Mouse (Mus musculus): ENCODE data around the gene Suclg2. TPM values are rescaled to one million over a fixed set of nuclear protein-coding genes. Genes with fewer than 3 reads are reported as not detected.

Suclg2 gene
- polyA plus RNA-seq, 1 experiment from 2014 or later = 12.6 TPM

DNA sequence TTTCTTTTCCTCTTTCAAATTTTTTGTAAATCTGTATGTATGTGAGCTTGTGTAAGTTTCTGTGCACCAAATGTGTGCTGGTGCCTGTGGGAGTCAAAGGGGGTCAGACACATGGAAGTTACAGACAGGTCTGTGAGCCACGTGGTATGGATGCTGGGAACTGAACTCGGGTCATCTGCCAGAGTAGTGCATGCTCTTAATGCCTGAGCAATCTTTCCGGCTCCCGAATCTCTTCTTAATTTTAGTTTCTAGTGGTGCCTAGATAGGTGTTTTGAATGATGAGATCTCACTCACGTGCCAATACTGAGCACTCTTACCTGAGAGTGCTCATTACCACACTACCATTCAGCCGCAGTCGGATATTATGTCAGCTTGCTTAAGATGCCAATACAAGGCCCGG is 60.9 kb downstream of the Suclg2 start:
- H3K27me3 ChIP-seq (ENCODE audit: control insufficient read depth, insufficient read depth, low read depth, low read length) = no peaks in the 10 kb centered on the region
- H3K4me1 ChIP-seq (ENCODE audit: control insufficient read depth, insufficient read depth, low read length) = no peaks in the 10 kb centered on the region
- no peak overlapping the region for H3K4me2 ChIP-seq (ENCODE audit: low read length)
- 95% methylated on average over 8 of the region's 8 CpGs for WGBS
- no peak for ATAC-seq
- H3K9ac ChIP-seq (ENCODE audit: low read depth, low read length) = no peak overlapping the region
- no peaks in the 10 kb centered on the region for H3K36me3 ChIP-seq (ENCODE audit: control insufficient read depth, insufficient read depth, low read length)
- H3K27ac ChIP-seq (ENCODE audit: low read length) = no peak overlapping the region
- H3K4me3 ChIP-seq (ENCODE audit: low read depth, low read length) = no peak overlapping the region
- H3K9me3 ChIP-seq (replicated peaks; ENCODE audit: control insufficient read depth, low read length, poor library complexity, severe bottlenecking) = no peaks in the 10 kb centered on the region

DNA sequence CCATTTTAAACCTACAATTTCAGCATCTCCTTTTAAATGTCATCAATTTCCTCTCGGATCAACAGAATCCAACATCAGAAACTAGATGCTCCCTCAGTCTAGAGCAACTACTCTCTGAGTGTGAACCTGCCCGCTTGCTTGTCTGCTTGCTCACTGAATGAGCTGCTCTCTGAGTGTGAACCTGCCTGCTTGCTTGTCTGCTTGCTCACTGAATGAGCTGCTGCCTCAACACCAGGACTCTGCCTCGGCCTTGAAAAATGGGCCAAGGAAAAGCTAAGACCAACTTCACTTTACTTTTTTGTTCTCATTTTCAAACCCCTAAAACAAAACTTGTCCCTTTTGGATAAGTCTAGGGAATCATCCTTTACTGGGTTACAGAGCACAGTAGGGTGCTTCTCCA is 64.9 kb downstream of the Suclg2 start:
- Histone ChIP-seq H3K4me3 (ENCODE audit: low read depth, low read length) (no peak overlapping the region), H3K27me3 (ENCODE audit: control insufficient read depth, insufficient read depth, low read depth, low read length) (no peaks in the 10 kb centered on the region), H3K9me3 (replicated peaks; ENCODE audit: control insufficient read depth, low read length, poor library complexity, severe bottlenecking) (no peaks in the 10 kb centered on the region), H3K9ac (ENCODE audit: low read depth, low read length) (no peak overlapping the region), H3K4me1 (ENCODE audit: control insufficient read depth, insufficient read depth, low read length) (peaks cover 8% of the 10 kb centered on the region; the same call in 1 of the 2 replicates), H3K27ac (ENCODE audit: low read length) (no peak overlapping the region), H3K4me2 (ENCODE audit: low read length) (no peak overlapping the region), H3K36me3 (ENCODE audit: control insufficient read depth, insufficient read depth, low read length) (no peaks in the 10 kb centered on the region)
- WGBS = 91% methylated on average over 3 of the region's 3 CpGs
- ATAC-seq = no peak

DNA sequence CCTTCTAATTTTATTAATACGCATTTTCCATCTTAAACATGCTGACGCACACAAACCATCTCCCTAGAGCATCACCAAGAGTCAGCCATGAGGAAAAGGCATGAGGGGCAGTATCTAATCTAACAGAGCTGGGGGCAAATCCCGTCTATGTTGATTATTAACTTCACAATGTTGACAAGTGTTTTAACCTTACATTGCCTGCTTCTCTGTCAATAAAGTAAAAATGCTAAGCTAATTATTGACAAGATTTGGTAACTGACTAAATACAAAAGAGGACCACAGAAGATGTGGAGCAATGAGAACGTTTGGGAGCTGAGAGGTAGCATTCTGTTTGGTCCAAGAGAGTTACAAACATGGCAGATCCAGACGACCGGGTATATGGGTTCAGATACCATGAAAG is 65.8 kb downstream of the Suclg2 start:
- no peaks in the 10 kb centered on the region for H3K9me3 ChIP-seq (replicated peaks; ENCODE audit: control insufficient read depth, low read length, poor library complexity, severe bottlenecking)
- no peak for ATAC-seq
- no peak overlapping the region for H3K4me2 ChIP-seq (ENCODE audit: low read length)
- no peaks in the 10 kb centered on the region for H3K27me3 ChIP-seq (ENCODE audit: control insufficient read depth, insufficient read depth, low read depth, low read length)
- no peak overlapping the region for H3K27ac ChIP-seq (ENCODE audit: low read length)
- H3K36me3 ChIP-seq (ENCODE audit: control insufficient read depth, insufficient read depth, low read length) = no peaks in the 10 kb centered on the region
- H3K4me3 ChIP-seq (ENCODE audit: low read depth, low read length) = no peak overlapping the region
- peaks cover 8% of the 10 kb centered on the region; the same call in 1 of the 2 replicates for H3K4me1 ChIP-seq (ENCODE audit: control insufficient read depth, insufficient read depth, low read length)
- WGBS = 90% methylated on average over 6 of the region's 6 CpGs
- no peak overlapping the region for H3K9ac ChIP-seq (ENCODE audit: low read depth, low read length)

DNA sequence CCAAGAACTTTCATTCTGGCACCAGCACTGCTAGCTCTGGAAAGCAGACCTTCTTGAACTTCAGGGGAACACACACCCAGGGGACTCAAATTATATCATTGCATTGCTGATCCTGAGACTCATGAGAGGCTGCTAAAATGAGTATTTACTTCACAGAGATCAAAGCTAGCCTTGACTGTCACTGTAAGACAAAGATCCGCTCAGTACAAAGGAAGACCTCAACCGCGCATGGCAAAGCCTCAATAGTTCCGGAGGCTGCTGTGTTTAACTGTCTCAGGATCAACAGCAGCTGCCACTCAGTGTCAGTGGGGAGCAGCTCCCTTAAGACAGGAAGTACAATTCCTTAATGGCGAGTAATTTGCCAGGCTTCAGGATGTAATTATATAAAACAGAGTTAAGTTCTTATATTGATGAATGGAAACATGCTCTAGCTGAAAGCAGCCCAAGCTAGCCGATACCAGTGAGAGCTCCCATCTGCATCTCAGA is 67.2 kb downstream of the Suclg2 start:
- Histone ChIP-seq H3K9me3 (replicated peaks; ENCODE audit: control insufficient read depth, low read length, poor library complexity, severe bottlenecking) (no peaks in the 10 kb centered on the region), H3K4me1 (ENCODE audit: control insufficient read depth, insufficient read depth, low read length) (peaks cover 8% of the 10 kb centered on the region; the same call in 1 of the 2 replicates), H3K36me3 (ENCODE audit: control insufficient read depth, insufficient read depth, low read length) (no peaks in the 10 kb centered on the region), H3K9ac (ENCODE audit: low read depth, low read length) (no peak overlapping the region), H3K4me2 (ENCODE audit: low read length) (peak overlapping the region; percentile 25; the same call in 1 of the 2 replicates), H3K4me3 (ENCODE audit: low read depth, low read length) (no peak overlapping the region), H3K27ac (ENCODE audit: low read length) (no peak overlapping the region), H3K27me3 (ENCODE audit: control insufficient read depth, insufficient read depth, low read depth, low read length) (no peaks in the 10 kb centered on the region)
- no peak for ATAC-seq
- WGBS = 9% methylated on average over 6 of the region's 6 CpGs

DNA sequence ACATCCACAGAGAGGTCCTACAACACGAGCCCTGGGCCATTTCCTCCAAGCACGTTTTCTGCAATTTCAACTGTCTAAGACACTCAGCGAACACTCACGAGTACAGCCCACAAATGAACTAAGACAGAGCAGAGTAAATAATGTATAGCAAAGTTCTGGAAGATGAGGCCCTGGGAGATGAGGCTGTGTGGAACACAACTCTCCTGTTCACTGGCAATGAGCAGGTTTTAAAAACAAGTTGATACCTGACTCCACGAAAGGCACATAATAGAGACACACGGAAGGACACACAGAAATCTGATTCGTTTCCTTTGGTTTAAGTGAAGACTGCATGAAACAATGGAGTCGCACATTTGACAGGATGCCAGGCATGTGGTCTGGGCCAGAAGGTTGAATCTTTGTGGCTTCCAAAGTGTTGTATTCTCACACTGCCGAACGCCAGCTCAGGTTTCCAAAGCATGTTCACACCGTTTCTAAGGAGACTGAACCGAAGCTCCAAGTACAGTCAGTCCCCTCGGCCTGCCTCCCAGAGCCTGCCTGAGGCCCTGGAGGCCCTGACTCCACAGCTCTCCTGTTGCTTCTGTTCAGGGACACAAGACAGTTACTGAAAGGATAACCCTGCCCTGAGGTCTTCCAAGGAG is 68.4 kb downstream of the Suclg2 start:
- H3K27ac ChIP-seq (ENCODE audit: low read length) = no peak overlapping the region
- H3K27me3 ChIP-seq (ENCODE audit: control insufficient read depth, insufficient read depth, low read depth, low read length) = no peaks in the 10 kb centered on the region
- H3K4me3 ChIP-seq (ENCODE audit: low read depth, low read length) = no peak overlapping the region
- H3K36me3 ChIP-seq (ENCODE audit: control insufficient read depth, insufficient read depth, low read length) = no peaks in the 10 kb centered on the region
- WGBS = 40% methylated on average over 13 of the region's 13 CpGs
- no peak overlapping the region for H3K9ac ChIP-seq (ENCODE audit: low read depth, low read length)
- peaks cover 8% of the 10 kb centered on the region; the same call in 1 of the 2 replicates for H3K4me1 ChIP-seq (ENCODE audit: control insufficient read depth, insufficient read depth, low read length)
- H3K4me2 ChIP-seq (ENCODE audit: low read length) = no peak overlapping the region
- no peaks in the 10 kb centered on the region for H3K9me3 ChIP-seq (replicated peaks; ENCODE audit: control insufficient read depth, low read length, poor library complexity, severe bottlenecking)
- no peak for ATAC-seq

DNA sequence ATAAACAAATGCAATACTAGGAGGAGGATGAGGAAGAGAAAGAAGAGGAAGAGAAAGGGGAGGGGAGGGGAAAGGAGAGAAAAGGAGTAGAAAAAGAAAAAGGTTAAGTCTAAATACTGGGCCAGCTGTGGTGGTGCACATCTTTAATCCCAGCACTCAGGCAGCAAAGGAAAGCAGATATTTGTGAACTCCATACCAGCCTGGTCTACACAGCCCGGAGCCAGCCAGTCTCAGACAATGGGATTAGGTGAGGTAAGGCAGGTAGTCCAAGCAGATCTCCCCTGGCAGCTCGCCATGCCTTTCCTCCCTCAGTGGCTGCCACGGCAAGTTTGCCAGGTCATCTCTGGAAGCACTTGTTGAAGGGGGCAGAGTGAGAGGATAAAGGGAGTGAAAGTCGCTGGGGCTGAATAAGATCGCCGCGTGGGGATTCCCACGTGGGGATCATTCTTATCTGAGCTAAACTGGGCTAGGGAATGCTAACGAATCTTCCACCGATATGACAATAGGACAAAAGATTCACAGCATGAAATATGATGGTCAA is 69.4 kb downstream of the Suclg2 start:
- Histone ChIP-seq H3K4me1 (ENCODE audit: control insufficient read depth, insufficient read depth, low read length) (peaks cover 8% of the 10 kb centered on the region; the same call in 1 of the 2 replicates), H3K4me2 (ENCODE audit: low read length) (no peak overlapping the region), H3K27me3 (ENCODE audit: control insufficient read depth, insufficient read depth, low read depth, low read length) (no peaks in the 10 kb centered on the region), H3K4me3 (ENCODE audit: low read depth, low read length) (no peak overlapping the region), H3K36me3 (ENCODE audit: control insufficient read depth, insufficient read depth, low read length) (no peaks in the 10 kb centered on the region), H3K9me3 (replicated peaks; ENCODE audit: control insufficient read depth, low read length, poor library complexity, severe bottlenecking) (no peaks in the 10 kb centered on the region), H3K9ac (ENCODE audit: low read depth, low read length) (no peak overlapping the region), H3K27ac (ENCODE audit: low read length) (no peak overlapping the region)
- 37% methylated on average over 10 of the region's 10 CpGs for WGBS
- no peak for ATAC-seq

DNA sequence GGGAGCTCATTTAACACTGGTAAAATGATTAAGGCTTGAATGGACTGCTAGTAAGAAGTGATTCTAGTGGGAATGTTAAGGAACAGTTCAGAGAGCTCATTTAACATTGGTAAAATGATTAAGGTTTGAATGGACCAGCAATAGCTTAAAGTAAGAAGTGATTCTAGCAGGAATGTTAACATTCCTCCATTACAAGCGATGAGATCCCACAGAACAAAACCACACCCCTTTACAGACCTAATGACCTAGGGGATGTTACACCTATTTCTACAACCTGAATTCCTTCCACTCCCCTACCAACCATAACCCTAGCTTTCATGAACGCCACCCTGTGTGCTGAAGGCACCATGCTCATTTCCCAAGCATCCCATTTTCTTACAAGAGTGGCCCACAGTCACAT is 81.2 kb downstream of the Suclg2 start:
- no peaks in the 10 kb centered on the region for H3K9me3 ChIP-seq (replicated peaks; ENCODE audit: control insufficient read depth, low read length, poor library complexity, severe bottlenecking)
- ATAC-seq = no peak

DNA sequence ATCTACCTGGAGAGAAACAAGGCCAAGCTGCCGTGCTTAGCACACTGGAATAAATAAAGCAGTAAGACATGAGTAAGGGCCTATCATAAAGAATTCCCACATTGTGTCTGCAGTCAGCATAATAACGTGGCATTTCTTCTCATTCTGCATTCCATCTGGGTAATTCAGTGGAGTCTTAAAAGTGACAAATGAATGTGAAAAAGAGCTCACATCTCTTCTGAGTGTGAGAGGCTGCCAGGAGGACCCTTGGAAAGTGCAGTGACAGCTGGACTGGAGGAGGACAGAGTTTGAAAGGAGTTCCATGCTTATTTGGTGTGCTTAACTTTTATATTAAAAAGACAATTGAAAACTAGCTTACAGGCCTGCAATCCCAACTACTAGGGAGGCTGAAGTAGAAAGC is 83.2 kb downstream of the Suclg2 start:
- 54% methylated on average over 2 of the region's 2 CpGs for WGBS
- H3K4me2 ChIP-seq (ENCODE audit: low read length) = no peak overlapping the region
- no peak overlapping the region for H3K4me3 ChIP-seq (ENCODE audit: low read depth, low read length)
- no peaks in the 10 kb centered on the region for H3K36me3 ChIP-seq (ENCODE audit: control insufficient read depth, insufficient read depth, low read length)
- no peaks in the 10 kb centered on the region for H3K27me3 ChIP-seq (ENCODE audit: control insufficient read depth, insufficient read depth, low read depth, low read length)
- H3K27ac ChIP-seq (ENCODE audit: low read length) = no peak overlapping the region
- H3K9me3 ChIP-seq (replicated peaks; ENCODE audit: control insufficient read depth, low read length, poor library complexity, severe bottlenecking) = no peaks in the 10 kb centered on the region
- H3K9ac ChIP-seq (ENCODE audit: low read depth, low read length) = no peak overlapping the region
- no peak for ATAC-seq
- no peaks in the 10 kb centered on the region for H3K4me1 ChIP-seq (ENCODE audit: control insufficient read depth, insufficient read depth, low read length)

More for the DNA sequence above, 81.2 kb downstream of the Suclg2 start:
- no peak overlapping the region for H3K4me3 ChIP-seq (ENCODE audit: low read depth, low read length)
- no peak overlapping the region for H3K27ac ChIP-seq (ENCODE audit: low read length)
- H3K4me2 ChIP-seq (ENCODE audit: low read length) = no peak overlapping the region
- 92% methylated on average over 2 of the region's 2 CpGs for WGBS
- no peak overlapping the region for H3K9ac ChIP-seq (ENCODE audit: low read depth, low read length)
- H3K36me3 ChIP-seq (ENCODE audit: control insufficient read depth, insufficient read depth, low read length) = no peaks in the 10 kb centered on the region
- no peaks in the 10 kb centered on the region for H3K27me3 ChIP-seq (ENCODE audit: control insufficient read depth, insufficient read depth, low read depth, low read length)
- no peaks in the 10 kb centered on the region for H3K4me1 ChIP-seq (ENCODE audit: control insufficient read depth, insufficient read depth, low read length)

DNA sequence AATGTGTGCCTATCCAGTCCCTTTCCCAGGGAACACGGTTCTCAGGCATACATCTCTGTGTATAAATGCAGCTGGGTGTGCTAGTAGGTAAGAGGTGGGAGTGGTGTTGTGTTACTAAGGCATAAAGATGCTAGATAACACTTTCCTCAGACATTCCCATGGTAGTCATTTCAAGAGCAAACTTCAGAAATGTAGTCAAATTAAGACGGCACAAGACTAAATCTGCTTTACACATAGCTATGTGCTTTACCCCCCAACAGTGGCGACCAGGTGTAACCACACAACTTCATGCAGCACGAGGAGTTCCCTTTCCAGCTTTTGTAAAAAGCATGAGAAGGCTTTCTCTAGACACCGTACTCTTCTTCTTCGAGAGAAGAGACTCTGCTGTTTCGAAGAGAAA is 89.5 kb downstream of the Suclg2 start:
- no peak for ATAC-seq
- 96% methylated on average over 7 of the region's 7 CpGs for WGBS

More for the DNA sequence above, 89.5 kb downstream of the Suclg2 start:
- no peak overlapping the region for H3K27ac ChIP-seq (ENCODE audit: low read length)
- H3K4me2 ChIP-seq (ENCODE audit: low read length) = no peak overlapping the region
- no peaks in the 10 kb centered on the region for H3K36me3 ChIP-seq (ENCODE audit: control insufficient read depth, insufficient read depth, low read length)
- H3K9ac ChIP-seq (ENCODE audit: low read depth, low read length) = no peak overlapping the region
- H3K4me3 ChIP-seq (ENCODE audit: low read depth, low read length) = no peak overlapping the region
- H3K27me3 ChIP-seq (ENCODE audit: control insufficient read depth, insufficient read depth, low read depth, low read length) = no peaks in the 10 kb centered on the region
- no peaks in the 10 kb centered on the region for H3K9me3 ChIP-seq (replicated peaks; ENCODE audit: control insufficient read depth, low read length, poor library complexity, severe bottlenecking)
- no peaks in the 10 kb centered on the region for H3K4me1 ChIP-seq (ENCODE audit: control insufficient read depth, insufficient read depth, low read length)

All from midbrain, embryonic 16.5 days (tissue).